Mouse (Mus musculus) liver, embryonic 16.5 days (tissue): ENCODE results near the gene Gse1. TPM values are rescaled to one million over a fixed set of nuclear protein-coding genes. Genes with fewer than 3 reads are reported as not detected.

Experiments
- ATAC-seq: fragments of 200-750 bp; cut with Nextera tagmentation; 2 replicates; pipeline ENCODE4 v1.8.0; 2017; ENCODE audit warnings: low read depth, mild to moderate bottlenecking, moderate number of reproducible peaks, moderate library complexity
- H3K27ac ChIP-seq: fragments of 300-500 bp; sonication (generic); 2 replicates; pipeline ENCODE4 v1.5.1; 2014; ENCODE audit warnings: mild to moderate bottlenecking, low read length
- H3K27me3 ChIP-seq: fragments of 300-500 bp; sonication (generic); 2 replicates; pipeline ENCODE4 v1.6.1; 2014; ENCODE audit warnings: low read depth, low read length, mixed read lengths; ENCODE audit not compliant: control insufficient read depth, insufficient read depth
- H3K36me3 ChIP-seq: fragments of 300-500 bp; sonication (generic); 2 replicates; pipeline ENCODE4 v1.6.1; 2014; ENCODE audit warnings: mild to moderate bottlenecking; ENCODE audit not compliant: control insufficient read depth, insufficient read depth
- H3K4me1 ChIP-seq: fragments of 300-500 bp; sonication (generic); 2 replicates; pipeline ENCODE4 v1.6.1; 2014; ENCODE audit warnings: low read depth, low read length, mixed read lengths; ENCODE audit not compliant: control insufficient read depth
- H3K4me2 ChIP-seq: fragments of 300-500 bp; sonication (generic); 2 replicates; pipeline ENCODE4 v1.6.1; 2014; ENCODE audit warnings: low read depth, low read length, mixed read lengths
- H3K4me3 ChIP-seq: fragments of 300-500 bp; sonication (generic); 2 replicates; pipeline ENCODE4 v1.5.1; 2014; ENCODE audit warnings: low read depth, mild to moderate bottlenecking, low read length
- H3K9ac ChIP-seq: fragments of 300-500 bp; sonication (generic); 2 replicates; pipeline ENCODE4 v1.6.1; 2014; ENCODE audit warnings: low read depth, low read length
- H3K9me3 ChIP-seq: fragments of 300-500 bp; sonication (generic); replicated peaks from 2 replicates; pipeline ENCODE4 v1.6.1; 2016; ENCODE audit warnings: low read length; ENCODE audit not compliant: control insufficient read depth
- WGBS: fragments of 180-500 bp; shearing (Covaris S2); extraction: QIAGEN DNeasy Blood & Tissue Kit; methylation state at CpG from one replicate; pipeline ENCODE4 v1.1.7; 2014; ENCODE audit not compliant: insufficient replicate concordance; 5-methylcytosine and 5-hydroxymethylcytosine counted together
- polyA plus RNA-seq: library from polyadenylated mRNA; unstranded; fragments of >200 nt; fragmentation: Nextera tagmentation; extraction: Ambion mirVana; gene quantifications from 2 replicates; pipeline ENCODE4 v1.2.1, GENCODE M21; 2015

Gse1 gene
- polyA plus RNA-seq, 1 experiment from 2014 or later: 9.5 TPM

GRCm38 (mm10) chr8:120188510-120188909 lies 39.7 kb upstream of the Gse1 start:
- no peak overlapping the region for H3K4me3 ChIP-seq
- no peaks in the 10 kb centered on the region for H3K9me3 ChIP-seq
- no peaks in the 10 kb centered on the region for H3K36me3 ChIP-seq
- no peak overlapping the region for H3K9ac ChIP-seq
- no peaks in the 10 kb centered on the region for H3K4me1 ChIP-seq
- 58% methylated on average over 6 of the region's 6 CpGs for WGBS
- H3K27ac ChIP-seq: no peak overlapping the region
- no peaks in the 10 kb centered on the region for H3K27me3 ChIP-seq
- ATAC-seq: no peak
- no peak overlapping the region for H3K4me2 ChIP-seq

GRCm38 (mm10) chr8:120189440-120189839 lies 38.8 kb upstream of the Gse1 start:
- ATAC-seq: no peak
- Histone ChIP-seq H3K36me3 (no peaks in the 10 kb centered on the region), H3K27ac (no peak overlapping the region), H3K9ac (no peak overlapping the region), H3K4me1 (no peaks in the 10 kb centered on the region), H3K4me2 (no peak overlapping the region), H3K9me3 (no peaks in the 10 kb centered on the region), H3K27me3 (no peaks in the 10 kb centered on the region), H3K4me3 (no peak overlapping the region)
- 60% methylated on average over 6 of the region's 6 CpGs for WGBS

GRCm38 (mm10) chr8:120190107-120190809 lies 38.0 kb upstream of the Gse1 start:
- Histone ChIP-seq H3K9me3 (no peaks in the 10 kb centered on the region), H3K4me2 (no peak overlapping the region), H3K27me3 (no peaks in the 10 kb centered on the region), H3K4me1 (no peaks in the 10 kb centered on the region), H3K27ac (no peak overlapping the region), H3K9ac (no peak overlapping the region), H3K4me3 (no peak overlapping the region), H3K36me3 (no peaks in the 10 kb centered on the region)
- ATAC-seq: no peak
- WGBS: 65% methylated on average over 17 of the region's 17 CpGs

- peak; percentile 86 for ATAC-seq
- Histone ChIP-seq H3K4me1 (no peaks in the 10 kb centered on the region), H3K9ac (no peak overlapping the region), H3K9me3 (no peaks in the 10 kb centered on the region), H3K27ac (no peak overlapping the region), H3K4me3 (no peak overlapping the region), H3K4me2 (peak overlapping the region; percentile 40), H3K36me3 (no peaks in the 10 kb centered on the region), H3K27me3 (no peaks in the 10 kb centered on the region)
- WGBS: 37% methylated on average over 19 of the region's 20 CpGs
These were observed 37.3 kb upstream of the Gse1 start for GRCm38 (mm10) chr8:120190810-120191413.

- no peak overlapping the region for H3K9ac ChIP-seq
- H3K4me1 ChIP-seq: no peaks in the 10 kb centered on the region
- H3K36me3 ChIP-seq: no peaks in the 10 kb centered on the region
- no peaks in the 10 kb centered on the region for H3K9me3 ChIP-seq
- ATAC-seq: no peak
- no peaks in the 10 kb centered on the region for H3K27me3 ChIP-seq
- no peak overlapping the region for H3K4me2 ChIP-seq
- H3K27ac ChIP-seq: no peak overlapping the region
- WGBS: 56% methylated on average over 5 of the region's 5 CpGs
- H3K4me3 ChIP-seq: no peak overlapping the region
These were observed 36.6 kb upstream of the Gse1 start for GRCm38 (mm10) chr8:120191633-120192032.

- Histone ChIP-seq H3K9ac (no peak overlapping the region), H3K27me3 (no peaks in the 10 kb centered on the region), H3K4me1 (no peaks in the 10 kb centered on the region), H3K4me2 (no peak overlapping the region), H3K9me3 (no peaks in the 10 kb centered on the region), H3K4me3 (no peak overlapping the region), H3K27ac (no peak overlapping the region), H3K36me3 (no peaks in the 10 kb centered on the region)
- 73% methylated on average over 5 of the region's 5 CpGs for WGBS
- no peak for ATAC-seq
These were observed 36.1 kb upstream of the Gse1 start for GRCm38 (mm10) chr8:120192118-120192517.

GRCm38 (mm10) chr8:120201351-120201750 lies 26.9 kb upstream of the Gse1 start:
- Histone ChIP-seq H3K36me3 (no peaks in the 10 kb centered on the region), H3K9ac (no peak overlapping the region), H3K4me1 (no peaks in the 10 kb centered on the region), H3K27ac (no peak overlapping the region), H3K4me2 (no peak overlapping the region), H3K27me3 (no peaks in the 10 kb centered on the region), H3K9me3 (no peaks in the 10 kb centered on the region), H3K4me3 (no peak overlapping the region)
- WGBS: 55% methylated on average over 6 of the region's 6 CpGs
- ATAC-seq: no peak

GRCm38 (mm10) chr8:120202546-120202945 lies 25.7 kb upstream of the Gse1 start:
- WGBS: 43% methylated on average over 3 of the region's 3 CpGs
- Histone ChIP-seq H3K36me3 (no peaks in the 10 kb centered on the region), H3K27ac (no peak overlapping the region), H3K27me3 (no peaks in the 10 kb centered on the region), H3K9ac (no peak overlapping the region), H3K4me3 (no peak overlapping the region), H3K4me2 (no peak overlapping the region), H3K9me3 (no peaks in the 10 kb centered on the region), H3K4me1 (no peaks in the 10 kb centered on the region)
- no peak for ATAC-seq

- Histone ChIP-seq H3K4me1 (no peaks in the 10 kb centered on the region), H3K9ac (no peak overlapping the region), H3K9me3 (no peaks in the 10 kb centered on the region), H3K4me3 (no peak overlapping the region), H3K27me3 (no peaks in the 10 kb centered on the region), H3K36me3 (no peaks in the 10 kb centered on the region), H3K4me2 (no peak overlapping the region), H3K27ac (no peak overlapping the region)
- ATAC-seq: 0 out of 2 replicates have a peak, but pooled peaks have one; percentile 16
- WGBS: 55% methylated on average over 7 of the region's 7 CpGs
These were observed 23.4 kb upstream of the Gse1 start for GRCm38 (mm10) chr8:120204736-120205360.
